Mouse (Mus musculus) left cerebral cortex, postnatal 25 days (tissue): ENCODE results near the gene Rbl1. TPM values are rescaled to one million over a fixed set of nuclear protein-coding genes. Genes with fewer than 3 reads are reported as not detected.
"Not testable (repeated sequence)": the region's sequence is repeated elsewhere in the genome, so short reads cannot be mapped to it uniquely, and the experiment has no call there.

Experiments
- DNase-seq, 2 experiments: peaks; one replicate each; pipeline ENCODE4 v3.0.0; 2022; ENCODE audit warnings: low spot score in 2 of 2, mixed read lengths in 1 of 2
- intact Hi-C: fragments of 180-260 bp; cut with DNase I; formaldehyde crosslinking; loops from one replicate; pipeline ENCODE4 v1.15.1; 2025
- total RNA-seq, 2 experiments: library from RNA; stranded (reverse); gene quantifications; 2 replicates each; pipeline ENCODE4 v1.2.3; 2021

Rbl1 gene
- 1 to 10 TPM; 1.2 to 1.6 TPM for total RNA-seq

DNA sequence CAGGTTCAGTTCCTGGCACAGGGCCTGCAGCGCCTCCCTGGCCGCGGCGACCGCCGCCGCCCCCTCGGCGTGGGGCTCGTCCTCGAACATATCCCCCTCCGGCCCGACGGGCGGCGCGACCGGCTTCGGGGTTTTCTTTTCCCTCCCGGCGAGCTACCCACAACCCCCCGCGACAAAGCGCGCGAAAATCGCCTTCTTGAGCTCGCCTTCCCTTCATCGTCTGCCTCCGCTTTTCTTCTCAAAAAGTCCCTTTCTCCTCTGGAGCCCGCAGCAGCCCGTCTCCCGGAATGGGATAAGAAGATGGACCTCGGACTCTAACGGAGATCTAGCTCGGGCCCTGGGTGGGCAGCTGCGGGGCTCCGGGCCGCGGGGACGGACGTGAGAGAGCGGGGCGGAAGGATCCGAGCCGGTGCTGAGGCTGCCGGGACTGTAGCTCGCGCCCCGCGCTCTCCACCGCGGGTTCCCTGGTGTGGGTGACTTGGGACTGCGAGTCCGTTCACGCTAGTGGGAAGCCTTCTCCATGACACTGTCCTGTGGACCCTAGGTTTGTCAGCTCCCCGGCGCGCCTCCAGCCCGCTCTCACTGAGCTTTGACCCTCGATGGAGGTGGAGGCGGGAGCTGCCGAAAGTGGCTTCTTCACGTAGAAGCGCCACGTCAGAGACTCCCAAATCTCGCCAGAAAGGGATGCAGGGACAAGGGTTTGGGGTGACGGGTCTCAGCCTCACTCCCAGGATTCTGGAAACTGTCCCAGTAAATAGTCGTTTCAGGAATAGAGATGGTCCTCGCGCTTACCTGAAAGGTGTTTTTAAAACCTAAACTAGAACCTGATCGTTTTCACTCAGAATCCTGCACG lies at the start of gene Rbl1:
Gene Rbl1, minus strand, starts transcription at position 169 of the 853 bp plus-strand sequence.
- peak; percentile 89 to 90 for DNase-seq
- intact Hi-C loops = loop anchor here (2.0 to 5.0 kb wide), 3 partner anchors 53 to 74 kb away; partner anchors contain the start of genes Mroh8, Rpn2 and Samhd1

DNA sequence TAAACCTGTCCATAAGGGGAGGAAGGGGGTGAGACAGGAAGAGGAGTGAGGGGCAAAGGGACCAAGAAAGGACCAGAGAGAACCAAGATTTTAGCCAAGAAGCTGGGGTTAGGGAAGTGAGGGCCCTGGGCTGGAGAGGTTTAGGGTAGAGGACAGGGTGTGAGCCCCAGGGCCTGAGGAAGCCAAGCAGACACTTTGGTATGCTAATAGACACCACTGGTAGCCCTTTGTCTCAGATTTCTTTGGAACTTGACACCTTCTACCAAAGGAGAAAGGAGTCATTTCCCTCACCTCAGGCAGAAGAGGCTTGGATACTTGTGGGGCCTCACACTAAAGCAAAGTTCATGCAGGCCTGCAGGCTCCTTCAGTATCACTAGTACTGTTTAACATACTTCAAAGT lies 43.8 kb upstream of the Rbl1 start:
- intact Hi-C loops = no loop called here

GRCm38 (mm10) chr2:157245603-157246002 lies 41.3 kb upstream of the Rbl1 start:
- intact Hi-C loops = no loop called here

More for the DNA sequence above, 43.8 kb upstream of the Rbl1 start:
- DNase-seq = no peak

GRCm38 (mm10) chr2:157245001-157245400 lies 40.7 kb upstream of the Rbl1 start:
- DNase-seq = no peak
- intact Hi-C loops = no loop called here

More at GRCm38 (mm10) chr2:157245603-157246002, 41.3 kb upstream of the Rbl1 start:
- DNase-seq = no peak

DNA sequence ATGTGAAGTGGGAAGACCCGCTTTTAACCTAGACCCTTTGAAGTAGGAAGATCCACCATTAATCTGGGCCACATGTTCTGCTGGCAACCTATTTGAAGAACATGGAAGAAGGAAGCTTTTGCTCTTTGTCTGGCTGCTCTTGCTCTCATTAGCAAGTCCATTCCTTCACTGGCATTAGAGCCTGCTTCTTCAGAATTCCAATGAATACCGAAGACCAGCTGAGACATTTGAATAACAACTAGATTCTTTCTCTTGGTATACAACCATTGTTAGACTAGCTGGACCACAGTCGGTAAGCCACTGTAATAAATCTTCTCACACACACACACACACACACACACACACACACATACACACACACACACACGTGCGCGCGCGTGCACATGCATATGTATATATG lies 31.6 kb upstream of the Rbl1 start:
- DNase-seq = no peak
- intact Hi-C loops = no loop called here

- DNase-seq, intact Hi-C loops: not testable (repeated sequence)
Measured at GRCm38 (mm10) chr2:157221916-157222315, 17.6 kb upstream of the Rbl1 start.

DNA sequence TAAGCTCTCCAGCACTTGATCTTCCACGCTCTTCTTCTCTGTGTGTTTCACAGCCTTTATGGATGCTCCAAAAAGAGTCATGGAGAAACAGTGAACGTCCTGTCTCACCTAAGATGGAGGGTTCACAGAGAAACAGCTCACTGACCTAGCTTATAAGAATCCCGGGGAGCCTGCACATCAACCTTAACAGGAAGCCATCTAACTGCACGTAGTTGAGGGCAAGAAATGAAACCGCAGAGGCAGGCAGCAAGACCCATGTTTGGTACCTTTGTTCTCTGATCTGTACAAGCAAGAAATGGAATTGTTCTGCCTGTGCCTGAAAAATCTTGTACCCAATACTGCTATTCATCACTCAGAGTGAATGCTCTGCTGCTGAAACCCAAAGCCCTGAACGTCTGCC lies 15.8 kb upstream of the Rbl1 start:
- intact Hi-C loops = no loop called here

GRCm38 (mm10) chr2:157211731-157212130 lies 7.4 kb upstream of the Rbl1 start:
- no peak for DNase-seq
- intact Hi-C loops = no loop called here

More for the DNA sequence above, 15.8 kb upstream of the Rbl1 start:
- DNase-seq = no peak

DNA sequence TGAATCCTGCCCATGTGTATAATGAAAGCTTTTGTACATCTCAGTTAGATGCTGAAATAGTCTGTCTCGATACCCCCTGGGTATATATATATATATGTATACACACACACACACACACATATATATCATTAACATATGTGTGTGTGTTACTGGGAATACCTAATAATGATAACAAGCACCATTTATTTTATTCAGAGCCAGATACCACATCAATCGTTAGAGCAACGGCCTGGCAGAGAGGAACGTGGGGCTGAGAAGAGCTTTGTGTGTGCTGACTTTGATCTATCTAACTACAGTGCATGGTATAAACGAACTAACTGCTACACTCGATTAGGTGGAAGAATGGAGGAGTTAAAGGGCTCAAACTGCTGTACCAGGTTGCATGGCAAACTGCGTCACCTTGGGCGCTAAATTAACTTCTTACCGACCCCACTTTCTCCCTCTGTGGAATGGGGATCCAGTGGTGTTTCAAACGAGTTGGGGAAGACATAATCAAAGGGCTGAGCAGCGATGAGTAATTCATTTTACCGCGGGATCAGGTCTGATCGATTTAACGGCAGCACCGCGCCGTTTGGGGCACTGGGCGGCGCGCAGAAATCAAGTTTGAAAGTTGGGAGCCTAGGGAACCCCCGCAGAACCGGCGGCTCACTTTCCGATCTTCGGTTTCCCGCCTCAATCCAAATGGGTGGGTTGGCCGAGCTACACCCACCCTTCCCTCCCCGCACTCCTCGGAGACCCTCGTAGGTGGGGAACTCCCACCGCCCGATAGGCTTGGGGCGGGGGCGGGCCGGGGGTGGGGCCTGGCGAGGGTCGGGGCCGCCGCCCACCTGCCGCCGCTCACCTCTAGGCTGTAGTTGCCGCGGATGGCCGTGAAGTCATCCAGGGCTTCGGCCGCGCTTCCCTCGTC lies 622 bp downstream of the Rbl1 start:
- intact Hi-C loops = loop anchor here (2.0 to 5.0 kb wide), 3 partner anchors 54 to 75 kb away; partner anchors contain the start of genes Mroh8, Rpn2 and Samhd1
- peak in 1 of 2 experiments; percentile 4 for DNase-seq

GRCm38 (mm10) chr2:157203026-157203425 lies 1.3 kb downstream of the Rbl1 start:
- intact Hi-C loops = loop anchor here (5.0 kb wide), 2 partner anchors 54 to 66 kb away; partner anchors contain the start of gene Samhd1

GRCm38 (mm10) chr2:157202361-157202760 lies 2.0 kb downstream of the Rbl1 start:
- intact Hi-C loops = loop anchor here (5.0 kb wide), 2 partner anchors 55 to 65 kb away; partner anchors contain the start of gene Samhd1
- no peak for DNase-seq

More at GRCm38 (mm10) chr2:157203026-157203425, 1.3 kb downstream of the Rbl1 start:
- no peak for DNase-seq

DNA sequence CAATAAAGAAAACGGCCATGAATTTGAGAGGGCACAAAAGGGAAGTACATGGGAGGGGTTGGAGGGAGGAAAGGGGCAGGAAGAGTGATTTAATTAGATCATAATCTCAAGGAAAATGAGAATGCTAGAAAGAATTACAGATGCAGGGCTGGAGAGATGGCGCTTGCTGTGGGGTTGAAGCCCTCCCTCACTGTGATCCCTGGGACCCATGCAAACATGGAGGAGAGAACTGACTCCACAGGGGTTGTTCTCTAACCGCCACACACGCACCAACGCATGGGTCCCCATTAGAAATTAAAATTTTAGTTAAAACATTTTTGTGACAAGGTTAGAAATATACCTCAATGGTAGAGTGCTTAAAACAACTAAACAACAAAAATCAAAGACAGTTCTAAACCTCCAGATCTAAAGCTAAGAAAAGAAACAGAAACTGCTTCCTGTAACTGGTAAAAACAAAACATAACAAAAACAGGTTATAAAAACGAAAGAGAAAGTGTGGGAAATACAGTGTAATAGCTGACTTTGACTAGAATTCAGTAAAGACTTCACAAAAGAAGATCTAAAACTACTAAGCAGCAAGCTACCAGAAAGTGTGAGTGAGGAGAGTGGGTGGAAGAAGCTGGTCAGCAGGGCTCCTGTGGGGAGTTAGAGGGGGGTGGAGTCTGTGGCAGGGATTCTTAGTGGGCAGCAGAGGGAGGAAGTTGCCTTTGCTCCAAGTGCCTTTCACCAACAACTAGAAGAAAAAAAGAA lies 3.1 kb downstream of the Rbl1 start:
- peak in 1 of 2 experiments; percentile 19 for DNase-seq
- intact Hi-C loops = loop anchor here (5.0 kb wide), 2 partner anchors 56 to 64 kb away; partner anchors contain the start of gene Samhd1

- intact Hi-C loops = not testable (repeated sequence)
Measured at GRCm38 (mm10) chr2:157198405-157198804, 5.9 kb downstream of the Rbl1 start.

DNA sequence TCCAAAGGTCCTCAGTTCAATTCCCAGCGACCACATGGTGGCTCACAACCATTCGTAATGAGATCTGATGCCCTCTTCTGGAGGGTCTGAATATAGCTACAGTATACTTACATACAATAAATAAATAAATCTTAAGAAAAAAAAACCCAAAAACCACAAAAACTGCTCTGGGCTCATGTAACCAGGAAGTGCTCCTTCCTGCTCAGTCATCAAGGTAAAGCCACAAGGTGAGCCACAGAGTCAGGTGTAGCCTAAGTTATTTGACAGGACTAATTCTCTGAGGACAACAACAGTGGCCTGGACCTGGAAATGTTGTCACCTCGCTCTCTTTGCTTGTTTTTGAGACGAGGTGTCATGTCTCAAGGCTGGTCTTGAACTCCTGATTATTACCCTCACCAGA lies 13.7 kb downstream of the Rbl1 start:
- no peak for DNase-seq
- intact Hi-C loops = no loop called here

More at GRCm38 (mm10) chr2:157198405-157198804, 5.9 kb downstream of the Rbl1 start:
- DNase-seq = not testable (repeated sequence)

DNA sequence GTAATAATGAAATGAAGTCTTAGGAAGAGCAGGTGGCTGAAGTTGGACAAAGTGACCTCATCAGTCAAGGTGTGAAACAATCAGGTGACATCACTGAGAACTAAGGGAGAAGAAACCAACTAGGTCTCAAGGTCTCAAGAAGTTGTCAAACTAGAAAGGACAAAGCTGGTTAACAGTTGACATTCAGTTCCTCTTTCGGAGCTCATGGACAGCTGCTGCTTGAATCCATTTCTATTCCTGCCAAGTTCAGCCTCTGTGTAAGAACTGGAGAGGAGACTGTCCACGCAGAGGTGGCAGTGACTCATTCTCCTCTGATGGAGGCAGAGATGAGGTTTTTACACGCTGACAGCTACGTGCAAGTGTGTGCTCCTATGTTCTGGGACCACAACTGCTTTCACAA lies 17.1 kb downstream of the Rbl1 start:
- DNase-seq = peak in 1 of 2 experiments; percentile 36
- intact Hi-C loops = no loop called here

DNA sequence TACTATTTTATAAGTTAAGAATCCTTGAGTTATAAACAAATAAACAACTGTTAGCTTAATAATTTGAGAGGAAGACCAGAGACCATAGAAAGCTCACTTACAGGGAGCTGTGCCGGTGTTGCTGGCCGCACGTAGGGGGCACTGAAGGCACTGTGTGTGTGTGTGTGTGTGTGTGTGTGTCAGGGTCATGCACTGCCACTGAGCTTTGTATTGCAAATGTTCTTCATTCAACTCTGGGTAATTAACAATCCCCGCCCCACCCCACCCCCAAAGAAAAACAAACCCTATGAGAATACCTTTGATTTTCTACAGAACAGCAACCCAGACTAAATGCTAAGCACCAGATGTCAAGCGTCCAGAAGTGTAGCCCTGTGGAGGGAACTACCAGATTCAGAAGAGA lies 17.8 kb downstream of the Rbl1 start:
- DNase-seq = no peak
- intact Hi-C loops = no loop called here

DNA sequence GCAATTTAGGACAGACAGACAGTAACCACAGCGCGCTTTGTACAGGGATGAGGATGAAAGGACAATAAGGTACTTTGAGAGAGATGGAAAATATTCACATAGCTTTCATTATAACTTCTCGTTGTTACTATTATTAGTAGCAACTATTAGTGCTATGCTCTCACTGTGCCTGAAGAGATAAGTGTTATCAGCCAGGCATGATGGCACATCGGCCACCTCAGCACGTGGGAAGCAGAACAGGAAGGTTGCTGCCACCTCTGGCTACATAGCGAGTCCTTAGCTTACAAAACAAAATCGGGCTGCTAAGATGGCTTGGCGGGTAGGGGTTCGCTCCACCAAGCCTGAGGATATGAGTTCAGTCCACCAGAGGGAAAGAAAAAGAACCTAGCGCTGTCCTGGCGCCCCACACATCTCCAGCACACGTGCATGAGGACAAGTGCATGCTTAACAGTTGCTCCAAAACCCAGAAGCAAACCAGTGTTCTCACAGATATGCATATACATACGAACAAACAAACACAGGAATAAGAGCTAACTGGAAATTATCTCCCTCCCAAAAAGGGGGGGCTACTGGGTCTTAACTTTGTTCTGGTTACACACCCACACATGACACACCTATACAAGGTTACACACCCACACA lies 19.2 kb downstream of the Rbl1 start:
- intact Hi-C loops = no loop called here
- DNase-seq = no peak

- no peak for DNase-seq
- intact Hi-C loops = no loop called here
Measured at GRCm38 (mm10) chr2:157178167-157178566, 26.2 kb downstream of the Rbl1 start.

DNA sequence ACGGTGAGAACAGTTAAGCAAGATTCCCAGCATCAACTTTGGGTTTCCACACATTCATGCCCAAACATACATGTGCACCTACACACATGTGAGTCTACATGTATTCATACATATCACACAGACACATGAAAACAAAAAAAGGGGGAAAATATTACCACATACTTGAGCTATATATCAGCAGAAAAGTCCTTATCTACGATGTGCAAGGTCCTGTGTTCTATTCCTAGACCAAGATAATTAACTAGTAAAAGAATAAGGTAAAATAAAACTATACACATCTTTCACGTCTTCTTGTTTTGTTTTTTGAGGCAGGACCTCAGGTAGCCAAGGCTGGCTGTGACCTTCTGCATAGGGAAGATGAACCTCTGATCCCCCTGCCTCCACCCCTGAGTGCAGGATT lies 28.1 kb downstream of the Rbl1 start:
- intact Hi-C loops = no loop called here
- DNase-seq = no peak
